Mouse (Mus musculus) midbrain, postnatal 0 days (tissue): ENCODE measurements at regions not wholly inside any gene's neighbourhood (a gene's known extent, or its start where the extent isn't known, plus 50 kb on each side); places are given as distances from the start of the nearest gene placed in this dataset.

Source experiments
- ATAC-seq: fragments of 200-750 bp; cut with Nextera tagmentation; 2 replicates; pipeline ENCODE4 v1.8.0; 2017; ENCODE audit warnings: moderate number of reproducible peaks, mild to moderate bottlenecking, moderate TSS enrichment, moderate library complexity; ENCODE audit not compliant: low FRiP score
- DNase-seq: peaks from one replicate; pipeline ENCODE4 v3.0.0-alpha.2; 2015; ENCODE audit warnings: low spot score
- H3K27ac ChIP-seq: fragments of 300-500 bp; sonication (generic); 2 replicates; pipeline ENCODE4 v1.5.1; 2014; ENCODE audit warnings: low read depth, mild to moderate bottlenecking, low read length, mixed read lengths
- H3K27me3 ChIP-seq: fragments of 300-500 bp; sonication (generic); 2 replicates; pipeline ENCODE4 v1.6.1; 2014; ENCODE audit warnings: low read length, control low read depth, mixed read lengths; ENCODE audit not compliant: insufficient read depth
- H3K36me3 ChIP-seq: fragments of 300-500 bp; sonication (generic); 2 replicates; pipeline ENCODE4 v1.6.1; 2014; ENCODE audit warnings: low read length, control low read depth, mixed read lengths; ENCODE audit not compliant: insufficient read depth
- H3K4me1 ChIP-seq: fragments of 300-500 bp; sonication (generic); 2 replicates; pipeline ENCODE4 v1.6.1; 2014; ENCODE audit warnings: mild to moderate bottlenecking, control low read depth, antibody characterized with exemption, low read length, mixed read lengths; ENCODE audit not compliant: insufficient read depth
- H3K4me2 ChIP-seq: fragments of 300-500 bp; sonication (generic); 2 replicates; pipeline ENCODE4 v1.6.1; 2014; ENCODE audit warnings: low read depth, mild to moderate bottlenecking, low read length, mixed read lengths; ENCODE audit not compliant: poor library complexity, severe bottlenecking
- H3K4me3 ChIP-seq: fragments of 300-500 bp; sonication (generic); 2 replicates; pipeline ENCODE4 v1.5.1; 2014; ENCODE audit warnings: low read depth, mild to moderate bottlenecking, low read length, moderate library complexity
- H3K9ac ChIP-seq: fragments of 300-500 bp; sonication (generic); replicated peaks from 2 replicates; pipeline ENCODE4 v1.6.1; 2014; ENCODE audit warnings: mild to moderate bottlenecking, low read length, moderate library complexity, mixed read lengths; ENCODE audit not compliant: poor library complexity, severe bottlenecking
- H3K9me3 ChIP-seq: fragments of 300-500 bp; sonication (generic); 2 replicates; pipeline ENCODE4 v1.6.1; 2016; ENCODE audit warnings: low read length, control low read depth
- CTCF ChIP-seq: IDR thresholded peaks from 2 replicates; pipeline ENCODE4 v1.5.1; 2016; ENCODE audit warnings: antibody characterized with exemption, mild to moderate bottlenecking
- WGBS: fragments of 180-500 bp; shearing (Covaris S2); extraction: QIAGEN DNeasy Blood & Tissue Kit; methylation state at CpG from one replicate; pipeline ENCODE4 v1.1.7; 2014; 5-methylcytosine and 5-hydroxymethylcytosine counted together

DNA sequence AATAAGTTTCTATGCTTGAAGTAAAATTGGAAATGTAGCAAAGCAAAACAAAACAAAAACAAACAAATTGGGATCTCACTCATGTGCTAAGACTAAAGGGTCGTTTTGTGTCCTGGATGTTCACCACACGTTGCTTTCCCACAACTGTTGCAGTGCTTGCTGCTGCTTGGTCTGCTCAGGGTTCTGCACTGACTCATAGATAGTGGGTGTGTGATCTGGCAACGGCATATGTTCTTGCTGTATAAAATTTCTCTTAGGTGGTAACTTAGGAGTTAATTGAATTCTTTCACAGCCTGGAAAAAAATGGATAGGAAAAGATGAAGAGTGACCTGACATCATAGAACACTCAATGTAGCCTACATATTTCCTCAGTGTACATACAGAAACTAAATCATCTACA is 505.9 kb upstream of the Zeb2 start:
- no peak overlapping the region for H3K27ac ChIP-seq
- no peak overlapping the region for H3K4me3 ChIP-seq
- 89% methylated on average over 3 of the region's 3 CpGs for WGBS
- no peaks in the 10 kb centered on the region for H3K36me3 ChIP-seq
- no peak for TF ChIP-seq CTCF
- no peak overlapping the region for H3K4me2 ChIP-seq
- no peak overlapping the region for H3K9ac ChIP-seq
- H3K9me3 ChIP-seq = no peaks in the 10 kb centered on the region
- no peaks in the 10 kb centered on the region for H3K27me3 ChIP-seq
- no peaks in the 10 kb centered on the region for H3K4me1 ChIP-seq
- DNase-seq (no peak), ATAC-seq (no peak)

DNA sequence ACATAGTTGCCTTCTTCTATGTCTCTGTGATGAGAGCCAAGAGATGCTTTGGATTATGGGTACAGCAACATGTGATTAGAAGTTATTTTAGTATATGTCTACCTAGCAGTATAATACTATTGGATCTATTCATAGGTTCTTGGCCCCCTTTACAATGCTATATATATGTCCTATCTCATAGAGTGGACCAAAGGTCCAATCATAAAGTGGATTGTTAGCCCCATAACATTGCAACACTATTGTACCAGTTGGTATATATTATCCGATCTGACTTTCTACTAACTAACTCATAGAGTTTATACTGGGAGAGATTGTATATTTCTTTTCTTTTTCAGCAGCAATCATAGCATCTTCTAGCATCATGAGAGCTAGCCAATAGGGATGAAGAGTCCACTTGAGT is 491.7 kb upstream of the Zeb2 start:
- Histone ChIP-seq H3K4me2 (no peak overlapping the region), H3K4me3 (no peak overlapping the region), H3K4me1 (no peaks in the 10 kb centered on the region), H3K27ac (no peak overlapping the region), H3K9ac (no peak overlapping the region), H3K9me3 (no peaks in the 10 kb centered on the region), H3K27me3 (no peaks in the 10 kb centered on the region), H3K36me3 (no peaks in the 10 kb centered on the region)
- 100% methylated on average over 1 of the region's 1 CpGs for WGBS
- DNase-seq = no peak
- no peak for TF ChIP-seq CTCF
- ATAC-seq = no peak

DNA sequence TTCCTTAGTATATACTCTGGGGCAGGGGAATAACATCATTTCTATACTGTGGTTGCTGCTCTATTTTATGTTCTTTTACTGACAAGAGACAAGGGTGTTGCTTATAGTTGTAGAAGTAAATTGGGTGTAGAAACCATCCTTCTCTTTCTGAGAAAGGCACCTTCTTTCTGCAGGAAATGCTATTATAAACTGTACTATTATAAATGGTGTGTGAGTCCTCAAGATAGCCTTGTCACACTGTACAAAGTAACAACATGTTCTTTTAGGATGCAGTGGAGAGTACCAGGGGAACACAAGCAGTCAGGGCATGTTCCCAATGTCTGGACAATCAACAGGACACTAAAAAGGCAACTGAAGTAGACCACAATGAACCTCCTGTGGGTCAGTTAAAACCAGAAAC is 490.2 kb upstream of the Zeb2 start:
- Histone ChIP-seq H3K9me3 (no peaks in the 10 kb centered on the region), H3K4me1 (no peaks in the 10 kb centered on the region), H3K36me3 (no peaks in the 10 kb centered on the region), H3K4me3 (no peak overlapping the region), H3K27me3 (no peaks in the 10 kb centered on the region), H3K4me2 (no peak overlapping the region), H3K9ac (no peak overlapping the region), H3K27ac (no peak overlapping the region)
- TF ChIP-seq CTCF = no peak
- no peak for ATAC-seq
- DNase-seq = no peak

DNA sequence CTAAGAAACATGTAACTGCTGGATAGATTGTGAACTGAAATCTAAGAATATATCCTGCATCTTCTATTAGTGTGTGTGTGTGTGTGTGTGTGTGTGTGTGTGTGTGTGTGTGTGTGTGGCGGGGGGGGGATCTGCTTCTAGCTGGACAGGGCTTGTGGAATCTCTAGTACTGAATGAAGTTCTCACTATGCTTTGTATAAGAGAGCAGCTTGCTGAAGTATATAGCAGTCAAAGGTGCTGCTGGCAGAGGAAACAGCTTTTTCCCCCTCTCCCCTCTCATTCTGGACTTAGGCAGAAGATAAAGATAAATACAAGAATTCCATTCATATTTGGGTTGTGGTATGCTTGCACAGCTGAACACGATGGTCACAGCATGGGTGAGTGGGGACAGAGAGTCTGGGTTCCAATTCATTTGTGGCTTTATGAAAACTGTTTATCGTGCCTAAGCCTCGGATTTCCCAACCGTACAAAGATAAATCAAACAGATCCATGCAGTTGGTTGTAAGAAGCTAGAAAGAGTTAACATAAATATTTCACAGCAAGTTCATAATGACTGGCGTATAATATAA is 484.2 kb upstream of the Zeb2 start:
- no peak for ATAC-seq
- Histone ChIP-seq H3K36me3 (no peaks in the 10 kb centered on the region), H3K9me3 (no peaks in the 10 kb centered on the region), H3K9ac (no peak overlapping the region), H3K4me2 (no peak overlapping the region), H3K27ac (no peak overlapping the region), H3K4me1 (no peaks in the 10 kb centered on the region), H3K4me3 (no peak overlapping the region), H3K27me3 (no peaks in the 10 kb centered on the region)
- DNase-seq = no peak
- no peak for TF ChIP-seq CTCF
- WGBS = 77% methylated on average over 6 of the region's 6 CpGs

DNA sequence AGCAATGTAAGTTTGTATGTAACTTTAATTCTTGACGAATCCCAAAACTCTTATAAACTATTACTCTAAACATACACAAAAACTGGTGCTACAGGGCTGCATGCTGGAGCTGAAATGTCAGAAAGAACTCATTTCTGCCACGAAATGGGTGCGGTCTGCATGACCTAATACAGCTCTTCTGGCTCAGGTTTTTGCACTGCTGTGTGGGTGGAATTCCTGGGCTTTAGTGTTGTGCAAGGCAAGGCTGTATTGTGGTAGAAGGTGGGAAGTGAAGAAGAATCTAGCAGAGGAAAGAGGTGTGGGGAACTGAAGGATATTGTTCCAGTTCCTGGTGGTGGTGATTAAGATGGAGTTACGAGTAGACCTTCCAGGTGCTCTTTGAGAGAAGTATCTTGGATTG is 476.6 kb upstream of the Zeb2 start:
- Histone ChIP-seq H3K4me2 (no peak overlapping the region), H3K27me3 (no peaks in the 10 kb centered on the region), H3K9ac (no peak overlapping the region), H3K27ac (no peak overlapping the region), H3K4me3 (no peak overlapping the region), H3K9me3 (no peaks in the 10 kb centered on the region), H3K4me1 (no peaks in the 10 kb centered on the region), H3K36me3 (no peaks in the 10 kb centered on the region)
- no peak for TF ChIP-seq CTCF
- DNase-seq (no peak), ATAC-seq (no peak)
- WGBS = 92% methylated on average over 4 of the region's 4 CpGs

DNA sequence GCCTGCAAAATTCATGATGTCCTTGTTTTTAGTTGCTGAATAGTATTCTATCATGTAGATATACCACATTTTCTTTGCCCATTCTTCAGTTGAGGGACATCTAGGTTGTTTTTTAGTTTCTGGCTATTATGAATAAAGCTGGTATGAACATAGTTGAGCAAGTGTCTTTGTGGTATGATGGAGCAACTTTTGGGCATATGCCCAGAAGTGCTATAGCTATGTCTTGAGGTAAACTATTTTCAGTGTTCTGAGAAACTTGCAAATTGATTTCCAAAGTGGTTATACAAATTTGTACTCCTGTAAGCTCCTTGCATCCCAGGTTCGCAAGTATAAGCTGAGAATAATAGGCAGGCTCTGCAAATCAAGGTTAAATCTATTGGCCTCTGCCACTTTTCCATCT is 473.8 kb upstream of the Zeb2 start:
- H3K36me3 ChIP-seq = no peaks in the 10 kb centered on the region
- no peak overlapping the region for H3K9ac ChIP-seq
- no peak for TF ChIP-seq CTCF
- WGBS = 54% methylated on average over 1 of the region's 1 CpGs
- no peaks in the 10 kb centered on the region for H3K9me3 ChIP-seq
- H3K4me1 ChIP-seq = no peaks in the 10 kb centered on the region
- no peaks in the 10 kb centered on the region for H3K27me3 ChIP-seq
- H3K27ac ChIP-seq = no peak overlapping the region
- DNase-seq (no peak), ATAC-seq (no peak)
- no peak overlapping the region for H3K4me2 ChIP-seq
- H3K4me3 ChIP-seq = no peak overlapping the region
